Mouse (Mus musculus) brown adipose tissue, adult 24 weeks (tissue): ENCODE results near the gene Moap1. TPM values are rescaled to one million over a fixed set of nuclear protein-coding genes. Genes with fewer than 3 reads are reported as not detected.

ENCODE experiments used
- polyA plus RNA-seq: library from polyadenylated mRNA; stranded (reverse); fragments of >200 nt; gene quantifications from 2 replicates; pipeline ENCODE4 v1.2.4, GENCODE M21; 2012; ENCODE audit not compliant: missing spikeins, insufficient read depth, insufficient read length

Gene Moap1
- polyA plus RNA-seq, 1 experiment = 1.6 TPM

Other genes with a start within 250 kb of the Moap1 start
- gene Chga, start 188.7 kb downstream of the Moap1 start, polyA plus RNA-seq = not detected in 2 replicates
- gene Itpk1, start 38.7 kb downstream of the Moap1 start, polyA plus RNA-seq = 65.8 and 126 TPM in 2 replicates
- gene Tmem251, start 101 bp upstream of the Moap1 start, polyA plus RNA-seq = 3.5 and 4.7 TPM in 2 replicates
- not detected in 2 replicates for gene Gm28051, start 14.1 kb upstream of the Moap1 start, polyA plus RNA-seq
- 7.5 and 8.8 TPM in 2 replicates for gene Gon7, start 14.1 kb upstream of the Moap1 start, polyA plus RNA-seq
- 12.9 and 14.5 TPM in 2 replicates for gene Ubr7, start 14.3 kb upstream of the Moap1 start, polyA plus RNA-seq
- gene Gm20604, start 15.0 kb upstream of the Moap1 start, polyA plus RNA-seq = 5.1 and 5.8 TPM in 2 replicates
- 8.3 and 8.8 TPM in 2 replicates for gene Btbd7, start 134.8 kb upstream of the Moap1 start, polyA plus RNA-seq
- gene Cox8c, start 155.7 kb upstream of the Moap1 start, polyA plus RNA-seq = not detected in 2 replicates
- not detected in 2 replicates for gene Unc79, start 205.2 kb upstream of the Moap1 start, polyA plus RNA-seq